Mouse (Mus musculus) megakaryocyte, embryonic 14.5 days (primary cell): ENCODE data around the gene Klhl33. TPM values are rescaled to one million over a fixed set of nuclear protein-coding genes. Genes with fewer than 3 reads are reported as not detected.
"Not testable (repeated sequence)": the region's sequence is repeated elsewhere in the genome, so short reads cannot be mapped to it uniquely, and the experiment has no call there.

Experiments used
- H3K27me3 ChIP-seq: replicated peaks from 2 replicates; pipeline ENCODE3; 2012; ENCODE audit warnings: inconsistent platforms
- H3K36me3 ChIP-seq: replicated peaks from 2 replicates; pipeline ENCODE3; 2012; ENCODE audit warnings: low read length, inconsistent platforms, mixed read lengths
- H3K4me1 ChIP-seq: 2 replicates; pipeline ENCODE4 v1.6.1; 2012; ENCODE audit warnings: inconsistent platforms
- H3K4me3 ChIP-seq: replicated peaks from 2 replicates; pipeline ENCODE3; 2012; ENCODE audit warnings: moderate library complexity, mild to moderate bottlenecking, inconsistent platforms
- H3K9me3 ChIP-seq: 2 replicates; pipeline ENCODE4 v1.6.1; 2012; ENCODE audit warnings: inconsistent platforms
- FLI1 ChIP-seq: IDR thresholded peaks from 2 replicates; pipeline ENCODE4 v1.6.1; 2012; ENCODE audit warnings: low read length, inconsistent platforms, mixed read lengths
- GATA1 ChIP-seq: IDR thresholded peaks from 3 replicates; pipeline ENCODE4 v1.6.1; 2012; ENCODE audit warnings: mixed read lengths, low read length, inconsistent platforms, borderline replicate concordance
- polyA plus RNA-seq: library from polyadenylated mRNA; stranded (reverse); fragments of >175 nt; gene quantifications from 2 replicates; pipeline ENCODE4 v1.2.3, GENCODE M21; 2012; ENCODE audit warnings: low replicate concordance; ENCODE audit not compliant: insufficient read depth

Gene Klhl33
- polyA plus RNA-seq, 1 experiment = 0.08 TPM

- TF ChIP-seq FLI1 (no peak), GATA1 (no peak)
- H3K36me3 ChIP-seq = peaks cover 39% of the 10 kb centered on the region
- H3K27me3 ChIP-seq = no peaks in the 10 kb centered on the region
- H3K4me3 ChIP-seq = peak overlapping the region; percentile 98
- H3K4me1 ChIP-seq = peaks cover 58% of the 10 kb centered on the region
- no peaks in the 10 kb centered on the region for H3K9me3 ChIP-seq
Measured at GRCm38 (mm10) chr14:50930377-50930753, 33.1 kb upstream of the Klhl33 start.

DNA sequence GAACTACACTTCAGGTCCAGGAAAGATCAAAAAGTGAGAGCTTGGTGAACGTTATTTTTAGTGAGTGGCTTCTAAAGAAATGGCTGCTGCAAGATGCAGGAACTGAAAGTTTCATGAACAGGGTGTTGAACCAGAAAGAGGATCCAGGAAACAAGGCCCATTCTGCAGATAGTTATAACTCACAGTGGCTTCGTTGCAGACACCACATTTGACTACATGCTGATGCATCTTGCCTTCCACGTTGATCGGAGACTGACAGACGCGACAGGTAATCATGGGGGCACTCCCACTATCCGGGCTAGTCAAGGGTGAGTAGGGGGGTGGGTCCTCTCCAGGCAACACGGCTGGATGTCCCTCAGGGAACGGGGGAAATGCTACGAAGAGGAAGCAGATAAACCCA, 32.6 kb upstream of the Klhl33 start:
- Histone ChIP-seq H3K4me1 (peaks cover 59% of the 10 kb centered on the region), H3K4me3 (peak overlapping the region; percentile 98), H3K9me3 (no peaks in the 10 kb centered on the region), H3K36me3 (peaks cover 39% of the 10 kb centered on the region), H3K27me3 (no peaks in the 10 kb centered on the region)
- TF ChIP-seq FLI1 (no peak), GATA1 (no peak)

- Histone ChIP-seq H3K4me1 (peaks cover 63% of the 10 kb centered on the region), H3K9me3 (no peaks in the 10 kb centered on the region), H3K4me3 (no peak overlapping the region), H3K27me3 (no peaks in the 10 kb centered on the region), H3K36me3 (peaks cover 39% of the 10 kb centered on the region)
- TF ChIP-seq FLI1 (no peak), GATA1 (no peak)
Measured at GRCm38 (mm10) chr14:50927366-50927765, 30.1 kb upstream of the Klhl33 start.

DNA sequence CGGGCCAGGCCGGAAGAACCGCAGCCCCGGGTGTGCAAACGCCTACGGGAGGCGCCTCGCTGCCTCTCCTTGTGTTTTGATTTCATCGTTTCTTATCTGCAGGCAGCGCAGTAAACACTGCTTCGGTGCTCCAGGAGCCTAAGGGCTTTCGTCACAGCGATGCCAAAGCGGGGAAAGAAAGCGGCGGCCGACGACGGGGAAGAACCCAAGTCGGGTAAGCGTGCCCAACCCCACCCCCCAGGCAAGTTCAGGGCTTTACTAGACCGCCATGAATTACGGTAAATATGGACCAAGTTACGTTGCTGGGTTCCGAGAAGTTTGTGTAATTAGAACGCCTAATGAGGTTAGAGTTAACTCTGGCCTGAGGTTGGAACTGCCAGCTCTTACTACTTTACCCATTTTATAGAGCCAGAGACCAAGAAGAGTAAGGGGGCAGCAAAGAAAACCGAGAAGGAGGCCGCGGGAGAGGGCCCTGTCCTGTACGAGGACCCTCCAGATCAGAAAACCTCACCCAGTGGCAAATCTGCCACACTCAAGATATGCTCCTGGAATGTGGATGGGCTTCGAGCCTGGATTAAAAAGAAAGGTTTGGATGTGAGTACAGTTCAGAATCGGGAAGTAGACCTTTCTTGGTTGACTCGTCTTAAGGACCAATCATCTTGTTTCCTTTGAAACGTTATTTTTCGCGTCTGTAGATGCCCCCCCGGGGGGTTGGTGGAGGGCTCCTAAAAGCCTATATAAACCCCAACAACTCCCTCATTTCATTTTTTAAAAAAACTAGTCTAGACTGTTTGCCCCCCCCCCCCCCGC, 28.0 kb upstream of the Klhl33 start:
- TF ChIP-seq FLI1 (no peak), GATA1 (no peak)
- Histone ChIP-seq H3K4me3 (peak overlapping the region; percentile 90), H3K36me3 (peaks cover 44% of the 10 kb centered on the region), H3K9me3 (no peaks in the 10 kb centered on the region), H3K27me3 (no peaks in the 10 kb centered on the region), H3K4me1 (peaks cover 51% of the 10 kb centered on the region)

GRCm38 (mm10) chr14:50924281-50925064, 27.2 kb upstream of the Klhl33 start, which contains the start of the genes Osgep and Apex1:
TSS of gene Osgep (minus strand) at chr14:50924893.
TSS of gene Apex1 (plus strand) at chr14:50924968.
- H3K4me1 ChIP-seq = peaks cover 43% of the 10 kb centered on the region
- H3K36me3 ChIP-seq = peaks cover 48% of the 10 kb centered on the region

DNA sequence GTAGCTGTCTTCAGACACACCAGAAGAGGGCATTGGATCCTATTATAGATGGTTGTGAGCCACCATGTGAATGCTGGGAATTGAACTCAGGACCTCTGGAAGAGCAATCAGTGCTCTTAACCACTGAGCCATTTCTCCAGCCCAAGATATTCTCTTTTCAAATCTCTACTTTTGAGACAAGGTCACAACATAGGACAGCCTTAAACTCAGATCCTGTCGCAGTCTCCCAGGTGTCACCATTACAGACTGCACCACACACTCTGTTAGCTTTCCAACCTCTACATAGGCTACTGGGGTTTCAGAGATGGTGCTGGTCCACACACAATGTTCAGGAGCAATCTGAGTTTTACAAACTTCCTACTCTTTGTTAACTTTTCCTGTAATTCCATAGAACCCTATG, 26.1 kb upstream of the Klhl33 start:
- H3K4me3 ChIP-seq = peak overlapping the region; percentile 90
- H3K9me3 ChIP-seq, H3K27me3 ChIP-seq: not testable (repeated sequence)
- H3K4me1 ChIP-seq = peaks cover 33% of the 10 kb centered on the region
- peaks cover 42% of the 10 kb centered on the region for H3K36me3 ChIP-seq

More at GRCm38 (mm10) chr14:50924281-50925064, 27.2 kb upstream of the Klhl33 start, which contains the start of the genes Osgep and Apex1:
- Histone ChIP-seq H3K4me3 (peak within 1 kb of the TSS; percentile 90), H3K9me3 (no peaks in the 10 kb centered on the region), H3K27me3 (no peaks in the 10 kb centered on the region)
- no peak for TF ChIP-seq FLI1
- no peak for TF ChIP-seq GATA1

- TF ChIP-seq GATA1 (no peak), FLI1 (no peak)
- Histone ChIP-seq H3K36me3 (peaks cover 44% of the 10 kb centered on the region), H3K4me3 (no peak overlapping the region), H3K4me1 (peaks cover 4% of the 10 kb centered on the region; the same call in 1 of the 2 replicates), H3K9me3 (no peaks in the 10 kb centered on the region), H3K27me3 (no peaks in the 10 kb centered on the region)
Measured at GRCm38 (mm10) chr14:50911356-50911755, 14.0 kb upstream of the Klhl33 start.

DNA sequence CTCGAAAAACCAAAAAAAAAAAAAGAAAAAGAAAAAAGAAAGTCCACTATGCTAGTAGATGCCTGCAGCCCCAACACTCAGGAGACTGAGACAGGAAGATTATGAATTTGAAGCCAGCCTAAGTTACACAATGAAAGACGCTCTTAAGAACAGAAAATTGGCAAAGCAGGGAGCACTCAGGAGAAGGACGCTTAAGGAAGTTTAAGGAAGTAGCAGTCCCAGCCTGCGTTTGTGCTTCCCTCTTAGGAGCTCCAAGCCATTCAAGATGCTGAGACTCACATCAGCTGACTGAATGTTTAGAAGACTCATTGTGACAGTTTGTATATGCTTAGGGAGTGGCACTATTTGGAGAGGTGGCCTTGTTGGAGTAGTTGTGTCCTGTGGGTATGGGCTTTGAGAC, 10.8 kb upstream of the Klhl33 start:
- TF ChIP-seq GATA1 = no peak
- no peak for TF ChIP-seq FLI1
- H3K4me3 ChIP-seq = no peak overlapping the region

DNA sequence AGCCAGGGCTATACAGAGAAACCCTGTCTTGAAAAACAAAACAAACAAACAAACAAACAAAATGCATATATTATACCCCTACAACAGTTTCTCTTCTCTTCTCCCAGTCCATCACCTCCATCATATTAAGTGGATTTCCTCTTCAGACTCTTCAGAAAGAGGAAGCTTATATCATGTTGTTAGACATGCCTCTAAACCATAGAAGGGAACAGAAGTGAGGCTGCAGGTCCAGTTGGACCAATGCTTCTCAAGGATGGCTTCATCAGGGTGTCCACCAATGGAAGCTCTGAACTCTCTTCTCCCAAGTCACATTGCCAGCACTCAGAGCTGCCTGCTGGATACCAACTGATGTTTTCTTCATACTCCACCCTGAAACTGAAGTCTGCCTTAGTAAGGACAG, 8.0 kb upstream of the Klhl33 start:
- not testable (repeated sequence) for H3K4me1 ChIP-seq, H3K27me3 ChIP-seq, H3K9me3 ChIP-seq, H3K36me3 ChIP-seq, H3K4me3 ChIP-seq

More for the DNA sequence above, 10.8 kb upstream of the Klhl33 start:
- Histone ChIP-seq H3K27me3 (no peaks in the 10 kb centered on the region), H3K4me1 (peaks cover 4% of the 10 kb centered on the region; the same call in 1 of the 2 replicates), H3K36me3 (peaks cover 14% of the 10 kb centered on the region), H3K9me3 (no peaks in the 10 kb centered on the region)

DNA sequence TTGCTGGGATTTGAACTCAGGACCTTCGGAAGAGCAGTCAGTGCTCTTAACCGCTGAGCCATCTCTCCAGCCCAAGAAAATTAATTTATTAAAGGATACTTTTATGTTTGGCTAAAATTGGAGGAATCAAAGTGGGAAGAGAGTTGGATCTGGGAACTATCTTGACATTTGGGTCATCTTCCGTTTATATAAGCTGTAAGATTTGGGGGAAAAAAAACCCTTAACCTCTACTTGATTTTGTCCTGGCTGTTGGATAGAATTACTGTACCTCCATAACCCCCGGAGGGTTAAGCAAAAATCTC, 7.5 kb upstream of the Klhl33 start:
- H3K4me1 ChIP-seq = no peaks in the 10 kb centered on the region
- peaks cover 9% of the 10 kb centered on the region for H3K9me3 ChIP-seq
- no peak for TF ChIP-seq FLI1
- TF ChIP-seq GATA1 = no peak
- H3K27me3 ChIP-seq = no peaks in the 10 kb centered on the region
- no peak overlapping the region for H3K4me3 ChIP-seq
- H3K36me3 ChIP-seq = no peaks in the 10 kb centered on the region
